Comparison of ENCODE assay signal across 9 mouse cellular contexts in genomic region chr5:106002330-106002729, GRCm38 (mm10).
DNase-seq lines count a peak whose midpoint lies in the region; ATAC-seq and TF ChIP-seq lines count a peak whose summit lies in the region.
"Had no signal": no experiment of that assay in that cellular context is flagged by ENCODE, and none has a peak within 500 bp of the region (broad histone marks: within the 10 kb centered on the region; RNA-seq: fewer than 3 reads in every experiment).

No protein-coding gene starts in this region.

- intact Hi-C loops in gastrocnemius, postnatal 36 days (cut with DNase I): no loop called here

- H3K9me3 ChIP-seq in kidney, embryonic 15.5 days (replicated peaks): no peaks in the 10 kb centered on the region
- no peaks in the 10 kb centered on the region for H3K9me3 ChIP-seq in forebrain, embryonic 16.5 days (ENCODE audit: control insufficient read depth, low read length)
- H3K9me3 ChIP-seq: neural tube, embryonic 13.5 days had no signal

- H3K36me3 ChIP-seq in kidney, adult 2 months (ENCODE audit: control insufficient read depth, insufficient read depth, low read length): no peaks in the 10 kb centered on the region
- H3K36me3 ChIP-seq in kidney, embryonic 15.5 days: no peaks in the 10 kb centered on the region
- no peaks in the 10 kb centered on the region for H3K36me3 ChIP-seq in forebrain, embryonic 16.5 days (ENCODE audit: control insufficient read depth, insufficient read depth)
- H3K36me3 ChIP-seq: neural tube, embryonic 13.5 days had no signal

- ATAC-seq in kidney, embryonic 15.5 days (replicated peaks; ENCODE audit: low FRiP score): no peak; the same call in 1 of the 2 replicates
- ATAC-seq in forebrain, embryonic 16.5 days: peak; percentile 65; the same call in 1 of the 2 replicates

- no peak for TF ChIP-seq POLR2A in kidney, adult 2 months (IDR thresholded peaks at IDR 0.05; ENCODE audit: low read depth, low read length)
- TF ChIP-seq POLR2A in brain, embryonic 14.5 days (IDR thresholded peaks at IDR 0.05; ENCODE audit: borderline replicate concordance, extremely low read depth, insufficient read depth, insufficient read length, poor library complexity, severe bottlenecking): no peak

- no peak overlapping the region for H3K9ac ChIP-seq in kidney, embryonic 15.5 days
- H3K9ac ChIP-seq in forebrain, embryonic 16.5 days (replicated peaks; ENCODE audit: low read depth, low read length): no peak overlapping the region
- H3K9ac ChIP-seq: neural tube, embryonic 13.5 days had no signal

- no peaks in the 10 kb centered on the region; the same call in 1 of the 2 replicates for H3K27me3 ChIP-seq in kidney, adult 2 months (replicated peaks; ENCODE audit: control insufficient read depth, insufficient read depth, low read length)
- peaks cover 24% of the 10 kb centered on the region for H3K27me3 ChIP-seq in kidney, embryonic 15.5 days
- H3K27me3 ChIP-seq in forebrain, embryonic 16.5 days (replicated peaks; ENCODE audit: control insufficient read depth, insufficient read depth, low read length): peaks cover 12% of the 10 kb centered on the region
- H3K27me3 ChIP-seq: neural tube, embryonic 13.5 days had no signal

- no peaks in the 10 kb centered on the region for H3K4me1 ChIP-seq in kidney, adult 2 months (ENCODE audit: control insufficient read depth, insufficient read depth, low read length)
- H3K4me1 ChIP-seq in kidney, embryonic 15.5 days: peaks cover 6% of the 10 kb centered on the region; the same call in 1 of the 2 replicates
- peaks cover 22% of the 10 kb centered on the region for H3K4me1 ChIP-seq in forebrain, embryonic 16.5 days (replicated peaks; ENCODE audit: control insufficient read depth, insufficient read depth, low read length)

- TF ChIP-seq CTCF in kidney, adult 2 months (conservative IDR thresholded peaks at IDR 0.05; ENCODE audit: insufficient read depth, insufficient read length, low read depth, low read length): peak; percentile 43
- TF ChIP-seq CTCF in brain, embryonic 14.5 days (IDR thresholded peaks at IDR 0.05; ENCODE audit: borderline replicate concordance, extremely low read depth, insufficient read depth, insufficient read length): peak; percentile 64; the same call in 1 of the 2 replicates

- no peak overlapping the region for H3K4me3 ChIP-seq in kidney, adult 2 months (ENCODE audit: insufficient read depth, low read depth, low read length)
- no peak overlapping the region for H3K4me3 ChIP-seq in kidney, embryonic 15.5 days (replicated peaks)
- H3K4me3 ChIP-seq in forebrain, embryonic 16.5 days (replicated peaks; ENCODE audit: low read length): no peak overlapping the region
- H3K4me3 ChIP-seq: neural tube, embryonic 13.5 days had no signal

- no peak for DNase-seq in kidney, adult 2 months
- peak; percentile 20 for DNase-seq in 3T3-L1 (ENCODE audit: low read depth, low spot score)
- peak; percentile 80 for DNase-seq in brain, embryonic 14.5 days (ENCODE audit: low read depth)
- no peak for DNase-seq in thymus, adult 18-20 months
- DNase-seq in gastrocnemius, postnatal 36 days: no peak
- DNase-seq in urinary bladder, postnatal 4 days (ENCODE audit: low spot score in 2 of 2): no peak

- no peak overlapping the region for H3K27ac ChIP-seq in kidney, adult 2 months (ENCODE audit: insufficient read depth, low read depth, low read length)
- H3K27ac ChIP-seq in kidney, embryonic 15.5 days: no peak overlapping the region
- no peak overlapping the region for H3K27ac ChIP-seq in forebrain, embryonic 16.5 days (ENCODE audit: low read length)
- H3K27ac ChIP-seq: neural tube, embryonic 13.5 days had no signal

- WGBS in kidney, adult 2 months: 30% methylated on average over 7 of the region's 7 CpGs
- WGBS in kidney, embryonic 15.5 days: 35% methylated on average over 7 of the region's 7 CpGs
- WGBS in forebrain, embryonic 16.5 days: 32% methylated on average over 7 of the region's 7 CpGs

- H3K4me2 ChIP-seq in kidney, embryonic 15.5 days: no peak overlapping the region
- H3K4me2 ChIP-seq in forebrain, embryonic 16.5 days (ENCODE audit: low read length): no peak overlapping the region

Comparison
In these comparisons a context has a peak if more than half of its experiments do, and no peak if none do; other contexts are left out.
1. DNase-seq: peak in 3T3-L1 (single experiment) and brain, embryonic 14.5 days (single experiment); none in kidney, adult 2 months (single experiment), thymus, adult 18-20 months (0 of 2), gastrocnemius, postnatal 36 days (0 of 2) and urinary bladder, postnatal 4 days (0 of 2).